Mouse (Mus musculus): Measurements from ENCODE around the gene Fcf1. TPM values are rescaled to one million over a fixed set of nuclear protein-coding genes. Genes with fewer than 3 reads are reported as not detected.

The Fcf1 gene
- polyA plus RNA-seq, 1 experiment from 2014 or later: 113 TPM

DNA sequence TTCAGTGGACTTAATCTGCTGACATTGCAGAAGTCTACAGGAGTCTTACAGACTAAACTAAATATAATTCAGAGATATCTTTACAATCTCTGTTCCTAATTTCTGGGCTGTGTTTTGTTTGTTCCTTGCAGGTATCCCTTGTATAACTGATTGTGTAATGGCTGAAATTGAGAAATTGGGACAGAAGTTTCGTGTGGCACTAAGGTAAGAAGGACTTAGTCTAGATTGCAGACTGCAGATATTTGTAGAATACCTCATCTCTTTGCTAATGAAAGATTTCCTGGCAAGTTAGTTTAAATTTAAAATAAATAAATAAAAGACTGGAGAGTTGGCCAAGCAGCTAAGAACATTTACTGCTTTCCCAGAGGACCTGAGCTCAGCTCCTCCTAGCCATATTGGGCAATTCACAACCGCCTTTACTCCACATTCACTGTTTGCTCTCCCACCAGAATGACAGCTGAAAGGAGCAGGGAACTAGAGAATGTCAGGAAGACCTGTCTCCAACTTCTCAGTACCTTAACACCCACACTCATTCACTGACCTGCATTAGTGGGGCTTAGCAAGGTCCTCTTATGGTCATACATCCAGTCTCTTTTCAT lies 8.7 kb downstream of the Fcf1 start:
- H3K27ac ChIP-seq: no peak overlapping the region
- ATAC-seq (ENCODE audit: low FRiP score): no peak
- H3K4me3 ChIP-seq: no peak overlapping the region
- H3K4me2 ChIP-seq: no peak overlapping the region
- no peak overlapping the region for H3K9ac ChIP-seq
- 92% methylated on average over 2 of the region's 2 CpGs for WGBS
- no peaks in the 10 kb centered on the region for H3K9me3 ChIP-seq
- H3K27me3 ChIP-seq: no peaks in the 10 kb centered on the region
- peaks cover 89% of the 10 kb centered on the region for H3K36me3 ChIP-seq
- no peaks in the 10 kb centered on the region for H3K4me1 ChIP-seq (replicated peaks)

DNA sequence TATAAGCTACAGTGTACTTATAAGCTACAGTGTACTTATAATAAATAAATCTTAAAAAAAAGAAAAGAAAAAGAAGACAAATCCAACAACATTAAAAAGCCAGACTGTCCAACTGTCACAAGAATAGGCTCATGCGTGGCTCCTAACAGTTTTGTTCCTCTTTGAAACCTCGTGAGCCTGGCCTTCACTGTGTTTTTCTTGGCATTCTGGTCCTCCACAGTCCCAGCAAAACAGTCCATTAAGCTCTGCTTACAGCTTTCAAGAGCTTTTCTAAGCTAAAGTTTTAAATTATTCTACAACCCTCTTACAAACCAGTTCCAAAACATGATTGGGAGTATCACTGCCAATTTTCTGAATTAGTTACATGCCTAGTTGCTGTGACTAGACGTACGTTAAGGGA lies 18.8 kb downstream of the Fcf1 start:
- no peaks in the 10 kb centered on the region for H3K4me1 ChIP-seq (replicated peaks)
- ATAC-seq (ENCODE audit: low FRiP score): no peak
- H3K4me2 ChIP-seq: no peak overlapping the region
- no peak overlapping the region for H3K4me3 ChIP-seq
- H3K27ac ChIP-seq: no peak overlapping the region
- H3K9ac ChIP-seq: no peak overlapping the region
- 74% methylated on average over 4 of the region's 4 CpGs for WGBS
- H3K9me3 ChIP-seq: no peaks in the 10 kb centered on the region
- peaks cover 3% of the 10 kb centered on the region; the same call in 1 of the 2 replicates for H3K27me3 ChIP-seq
- H3K36me3 ChIP-seq: peaks cover 8% of the 10 kb centered on the region

DNA sequence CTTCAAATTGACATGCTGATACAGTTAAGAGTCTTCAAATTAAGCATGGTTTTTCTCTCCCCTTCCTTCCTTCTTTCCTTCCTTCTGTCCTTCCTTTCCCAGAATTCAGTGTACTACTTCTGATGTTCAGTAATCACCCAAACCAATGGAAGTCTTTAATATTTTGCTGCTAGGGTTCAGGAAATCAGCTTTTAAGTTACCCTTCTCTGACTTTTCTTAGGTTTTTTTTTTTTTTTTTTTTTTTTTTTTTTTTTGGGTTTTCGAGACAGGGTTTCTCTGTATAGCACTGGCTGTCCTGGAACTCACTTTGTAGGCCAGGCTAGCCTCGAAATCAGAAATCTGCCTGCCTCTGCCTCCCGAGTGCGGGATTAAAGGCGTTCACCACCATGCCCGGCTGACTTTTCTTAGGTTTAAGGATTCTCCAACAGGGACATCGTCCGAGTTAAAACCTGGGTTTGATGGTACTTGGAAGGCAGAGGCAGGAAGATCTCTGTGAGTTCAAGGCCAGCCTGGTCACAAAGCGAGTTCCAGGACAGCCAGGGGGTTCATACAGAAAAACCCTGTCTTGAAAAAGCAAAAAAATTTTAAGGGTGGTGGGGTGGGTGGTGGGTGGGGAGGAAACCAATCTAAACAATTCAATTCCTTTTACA lies 24.5 kb downstream of the Fcf1 start:
- Histone ChIP-seq H3K4me1 (replicated peaks) (peaks cover 27% of the 10 kb centered on the region), H3K4me3 (peak overlapping the region; percentile 99), H3K4me2 (peak overlapping the region; percentile 85), H3K27me3 (no peaks in the 10 kb centered on the region), H3K9ac (peak overlapping the region; percentile 3; the same call in 1 of the 2 replicates), H3K27ac (no peak overlapping the region), H3K9me3 (no peaks in the 10 kb centered on the region), H3K36me3 (no peaks in the 10 kb centered on the region)
- WGBS: 95% methylated on average over 9 of the region's 9 CpGs
- ATAC-seq (ENCODE audit: low FRiP score): no peak

GRCm38 (mm10) chr12:84996083-84996496 lies 25.4 kb downstream of the Fcf1 start, which contains the start of gene Ylpm1:
Gene Ylpm1, plus strand, starts transcription at chr12:84996321.
- H3K9me3 ChIP-seq: no peaks in the 10 kb centered on the region
- peak within 1 kb of the TSS; percentile 94 for H3K27ac ChIP-seq
- ATAC-seq (ENCODE audit: low FRiP score): peak; percentile 97
- peak within 1 kb of the TSS; percentile 99 for H3K4me3 ChIP-seq
- peak within 1 kb of the TSS; percentile 85 for H3K4me2 ChIP-seq
- peaks cover 27% of the 10 kb centered on the region for H3K4me1 ChIP-seq (replicated peaks)
- no peaks in the 10 kb centered on the region for H3K27me3 ChIP-seq
- H3K9ac ChIP-seq: peak within 1 kb of the TSS; percentile 100
- H3K36me3 ChIP-seq: no peaks in the 10 kb centered on the region
- under 1% methylated on average over 45 of the region's 45 CpGs for WGBS

GRCm38 (mm10) chr12:84996501-84997398 lies 26.1 kb downstream of the Fcf1 start:
- ATAC-seq (ENCODE audit: low FRiP score): peak; percentile 73
- H3K9me3 ChIP-seq: no peaks in the 10 kb centered on the region
- H3K27me3 ChIP-seq: no peaks in the 10 kb centered on the region
- under 1% methylated on average over 43 of the region's 44 CpGs for WGBS
- H3K4me3 ChIP-seq: peak overlapping the region; percentile 99
- H3K36me3 ChIP-seq: no peaks in the 10 kb centered on the region
- H3K4me2 ChIP-seq: peak overlapping the region; percentile 85
- H3K4me1 ChIP-seq (replicated peaks): peaks cover 27% of the 10 kb centered on the region
- peak overlapping the region; percentile 94 for H3K27ac ChIP-seq
- H3K9ac ChIP-seq: peak overlapping the region; percentile 100

GRCm38 (mm10) chr12:84999053-84999452 lies 28.4 kb downstream of the Fcf1 start:
- Histone ChIP-seq H3K27ac (no peak overlapping the region), H3K4me3 (peak overlapping the region; percentile 99), H3K4me2 (peak overlapping the region; percentile 85), H3K9ac (peak overlapping the region; percentile 46), H3K36me3 (peaks cover 3% of the 10 kb centered on the region; the same call in 1 of the 2 replicates), H3K27me3 (no peaks in the 10 kb centered on the region), H3K4me1 (replicated peaks) (peaks cover 27% of the 10 kb centered on the region), H3K9me3 (no peaks in the 10 kb centered on the region)
- no peak for ATAC-seq (ENCODE audit: low FRiP score)

DNA sequence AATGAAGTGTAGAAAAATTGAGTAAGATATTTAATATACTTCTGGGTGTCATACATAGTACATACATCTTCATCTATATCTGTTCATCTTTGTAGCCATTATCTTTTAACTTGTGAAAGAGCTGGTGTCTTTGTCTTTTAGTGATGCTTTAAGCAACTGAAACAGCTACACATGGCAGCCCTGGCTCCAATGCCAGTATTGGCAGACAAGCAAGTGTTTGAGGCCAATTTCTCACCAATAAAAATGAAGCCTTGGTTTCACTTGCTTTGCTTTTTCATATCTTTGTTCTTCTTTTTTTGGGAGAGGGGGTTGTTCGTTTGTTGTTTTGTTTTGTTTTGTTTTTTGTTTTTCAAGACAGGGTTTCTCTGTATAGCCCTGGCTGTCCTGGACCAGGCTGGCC lies 35.5 kb downstream of the Fcf1 start:
- Histone ChIP-seq H3K9me3 (no peaks in the 10 kb centered on the region), H3K27me3 (no peaks in the 10 kb centered on the region), H3K27ac (no peak overlapping the region), H3K9ac (no peak overlapping the region), H3K4me3 (no peak overlapping the region), H3K4me2 (no peak overlapping the region), H3K36me3 (peaks cover 10% of the 10 kb centered on the region), H3K4me1 (replicated peaks) (no peaks in the 10 kb centered on the region)
- ATAC-seq (ENCODE audit: low FRiP score): no peak
- 100% methylated on average over 1 of the region's 1 CpGs for WGBS

GRCm38 (mm10) chr12:85007021-85007420 lies 36.3 kb downstream of the Fcf1 start:
- Histone ChIP-seq H3K9ac (no peak overlapping the region), H3K27ac (no peak overlapping the region), H3K4me3 (no peak overlapping the region), H3K36me3 (peaks cover 16% of the 10 kb centered on the region), H3K9me3 (no peaks in the 10 kb centered on the region), H3K4me1 (replicated peaks) (no peaks in the 10 kb centered on the region), H3K27me3 (no peaks in the 10 kb centered on the region), H3K4me2 (no peak overlapping the region)
- no peak for ATAC-seq (ENCODE audit: low FRiP score)

DNA sequence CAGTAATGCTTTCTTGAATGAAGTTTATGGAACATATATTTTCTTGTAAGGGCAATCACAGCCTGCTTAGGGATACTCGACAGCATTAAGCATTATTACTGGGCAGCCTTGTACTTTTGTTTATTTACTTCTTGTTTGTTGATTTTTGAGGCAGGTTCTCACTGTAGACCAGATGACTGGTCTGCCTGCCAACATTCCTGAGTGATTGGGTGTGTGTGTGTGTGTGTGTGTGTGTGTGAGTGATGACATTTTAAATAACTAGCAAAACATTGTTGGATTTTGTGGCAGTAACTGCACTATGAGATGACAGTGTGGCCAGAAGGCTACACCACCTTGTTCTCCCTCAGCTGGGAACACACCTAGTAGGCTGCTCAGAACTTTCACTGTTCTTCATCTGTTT lies 39.1 kb downstream of the Fcf1 start:
- no peak overlapping the region for H3K27ac ChIP-seq
- ATAC-seq (ENCODE audit: low FRiP score): no peak
- WGBS: 97% methylated on average over 1 of the region's 1 CpGs
- no peaks in the 10 kb centered on the region for H3K27me3 ChIP-seq
- no peak overlapping the region for H3K9ac ChIP-seq
- no peak overlapping the region for H3K4me2 ChIP-seq
- no peaks in the 10 kb centered on the region for H3K4me1 ChIP-seq (replicated peaks)
- no peaks in the 10 kb centered on the region for H3K9me3 ChIP-seq
- H3K36me3 ChIP-seq: peaks cover 36% of the 10 kb centered on the region
- no peak overlapping the region for H3K4me3 ChIP-seq

GRCm38 (mm10) chr12:85010541-85010940 lies 39.8 kb downstream of the Fcf1 start:
- Histone ChIP-seq H3K27ac (no peak overlapping the region), H3K4me2 (no peak overlapping the region), H3K9ac (no peak overlapping the region), H3K4me3 (no peak overlapping the region), H3K36me3 (peaks cover 37% of the 10 kb centered on the region), H3K27me3 (no peaks in the 10 kb centered on the region), H3K9me3 (no peaks in the 10 kb centered on the region), H3K4me1 (replicated peaks) (no peaks in the 10 kb centered on the region)
- WGBS: 97% methylated on average over 2 of the region's 2 CpGs
- no peak for ATAC-seq (ENCODE audit: low FRiP score)

DNA sequence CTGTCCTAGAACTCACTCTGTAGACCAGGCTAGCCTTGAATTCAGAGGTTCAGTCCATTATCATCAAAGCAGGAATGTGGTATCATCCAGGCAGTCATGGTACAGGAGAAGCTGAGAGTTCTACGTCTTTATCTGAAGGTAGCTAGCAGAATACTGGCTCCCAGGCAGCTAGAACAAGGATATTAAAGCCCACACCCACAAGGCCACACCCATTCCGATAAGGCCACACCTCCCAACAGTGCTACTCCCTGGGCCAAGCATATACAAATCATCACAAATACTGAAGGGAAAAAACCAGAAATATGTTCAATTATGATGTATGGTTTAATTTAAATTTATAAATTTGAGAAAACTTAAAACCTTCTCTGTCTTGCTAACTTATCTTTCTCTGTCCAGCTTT lies 41.5 kb downstream of the Fcf1 start:
- ATAC-seq (ENCODE audit: low FRiP score): no peak
- H3K27me3 ChIP-seq: no peaks in the 10 kb centered on the region
- WGBS: 97% methylated on average over 2 of the region's 2 CpGs

GRCm38 (mm10) chr12:85022071-85022470 lies 51.4 kb downstream of the Fcf1 start:
- 87% methylated on average over 1 of the region's 1 CpGs for WGBS
- Histone ChIP-seq H3K36me3 (peaks cover 6% of the 10 kb centered on the region; the same call in 1 of the 2 replicates), H3K4me2 (no peak overlapping the region), H3K4me3 (no peak overlapping the region), H3K27ac (no peak overlapping the region), H3K4me1 (replicated peaks) (no peaks in the 10 kb centered on the region), H3K27me3 (no peaks in the 10 kb centered on the region), H3K9me3 (no peaks in the 10 kb centered on the region), H3K9ac (no peak overlapping the region)
- no peak for ATAC-seq (ENCODE audit: low FRiP score)

More for the DNA sequence above, 41.5 kb downstream of the Fcf1 start:
- H3K4me1 ChIP-seq (replicated peaks): no peaks in the 10 kb centered on the region
- H3K27ac ChIP-seq: no peak overlapping the region
- H3K4me2 ChIP-seq: no peak overlapping the region
- H3K36me3 ChIP-seq: peaks cover 49% of the 10 kb centered on the region
- H3K9me3 ChIP-seq: no peaks in the 10 kb centered on the region
- H3K4me3 ChIP-seq: no peak overlapping the region
- H3K9ac ChIP-seq: no peak overlapping the region

All from hindbrain, embryonic 13.5 days (tissue).